Mouse (Mus musculus): Measurements from ENCODE around the gene Faf2. TPM values are rescaled to one million over a fixed set of nuclear protein-coding genes. Genes with fewer than 3 reads are reported as not detected.

Faf2 gene
- total and polyA plus RNA-seq, 2 experiments from 2014 or later = 49.3 to 60.5 TPM

DNA sequence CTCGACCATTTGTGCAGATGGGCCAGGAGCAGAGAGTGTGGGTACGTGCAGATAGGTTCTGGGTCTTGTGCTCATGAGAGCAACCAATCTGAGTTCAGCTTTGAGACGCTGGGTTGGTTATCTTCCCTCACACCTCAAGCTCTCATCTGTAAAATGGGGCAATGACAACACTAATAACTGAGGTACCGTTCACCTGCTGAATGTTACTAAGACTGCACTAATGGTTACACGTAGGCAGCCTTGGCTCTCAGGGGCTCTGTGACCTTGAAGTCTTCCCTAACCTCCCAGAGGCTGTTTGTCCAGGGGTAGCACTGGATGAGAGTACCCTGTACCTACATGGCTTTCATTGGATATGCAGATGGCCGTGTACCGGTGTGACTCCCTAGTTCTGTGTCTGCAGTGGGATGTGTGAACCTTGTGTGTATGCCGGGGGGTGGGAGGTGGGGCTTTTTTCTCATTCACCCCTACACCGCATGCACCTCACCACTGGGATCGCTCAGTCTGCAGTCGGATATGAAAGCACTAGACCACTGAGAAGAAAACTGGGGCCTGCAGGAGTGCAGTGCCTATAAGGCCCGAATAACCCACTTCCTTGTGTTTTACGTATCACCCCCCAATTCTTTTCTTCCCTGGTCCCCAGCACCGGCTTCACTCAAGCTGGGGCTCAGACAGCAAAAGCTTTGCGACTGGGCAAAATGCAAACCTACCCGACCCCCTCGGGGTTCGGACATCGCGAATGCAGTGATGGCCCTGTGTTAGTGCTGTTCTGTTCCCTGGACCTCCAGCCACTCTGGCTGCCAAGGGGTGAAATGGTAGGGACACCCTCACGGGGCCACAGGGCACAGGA lies 71.3 kb downstream of the Faf2 start:
- TF ChIP-seq CTCF (IDR thresholded peaks at IDR 0.05; ENCODE audit: low read depth) = no peak
- Histone ChIP-seq H3K27ac (ENCODE audit: low read depth, low read length) (peak overlapping the region; percentile 92), H3K27me3 (ENCODE audit: insufficient read depth, low read length) (no peaks in the 10 kb centered on the region), H3K36me3 (ENCODE audit: insufficient read depth) (no peaks in the 10 kb centered on the region; the same call in 1 of the 2 replicates), H3K9me3 (ENCODE audit: low read length) (no peaks in the 10 kb centered on the region), H3K4me2 (ENCODE audit: low read depth) (peak overlapping the region; percentile 87), H3K9ac (peak overlapping the region; percentile 84), H3K4me3 (ENCODE audit: low read depth, low read length) (peak overlapping the region; percentile 97), H3K4me1 (ENCODE audit: insufficient read depth) (peaks cover 10% of the 10 kb centered on the region; the same call in 1 of the 2 replicates)
- DNase-seq (peak; percentile 39), ATAC-seq (no peak)
- WGBS = 14% methylated on average over 21 of the region's 21 CpGs

DNA sequence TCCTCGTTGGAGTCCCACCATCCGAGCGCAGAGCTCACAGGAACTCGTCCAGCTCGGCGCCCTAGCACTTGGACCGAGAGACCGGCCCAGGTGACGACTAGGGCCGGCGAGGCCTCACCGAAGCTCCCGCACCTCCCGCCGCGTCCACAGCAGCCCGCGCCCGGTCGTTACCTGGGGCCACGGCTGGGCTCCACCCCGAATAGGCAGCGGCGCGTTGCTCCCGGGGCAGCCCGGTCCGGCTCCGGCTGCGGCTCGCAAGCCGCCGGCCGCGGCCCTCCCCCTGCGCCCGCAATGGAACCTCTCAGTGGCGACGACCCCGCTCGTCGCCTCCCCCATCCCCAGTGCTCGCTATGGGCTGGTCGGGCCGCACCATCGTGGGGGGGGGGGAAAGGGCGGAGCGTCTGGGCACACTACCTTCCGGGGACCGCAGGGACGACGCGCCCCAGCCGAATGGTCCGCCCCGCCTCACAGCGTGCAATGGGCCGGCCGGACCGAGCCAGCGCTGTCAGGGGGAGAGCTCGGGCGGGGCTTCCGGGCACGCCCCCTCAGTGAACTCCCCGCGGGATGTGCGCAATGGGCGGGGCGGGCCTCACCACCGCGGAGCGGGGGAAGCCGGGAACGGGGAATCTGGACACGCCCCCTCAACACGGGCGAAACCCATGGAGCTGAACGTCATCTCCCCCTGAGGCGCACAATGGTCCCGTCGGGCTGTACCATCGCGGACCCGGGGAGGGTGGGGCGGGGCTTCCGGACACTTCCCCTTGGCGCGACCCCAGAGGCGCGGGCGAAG lies 72.2 kb downstream of the Faf2 start, which contains the start of gene Rnf44:
Gene Rnf44 (minus strand): TSS at position 350 of the 790 bp plus-strand sequence.
- Histone ChIP-seq H3K9ac (peak within 1 kb of the TSS; percentile 84), H3K27ac (ENCODE audit: low read depth, low read length) (peak within 1 kb of the TSS; percentile 92), H3K4me1 (ENCODE audit: insufficient read depth) (peaks cover 10% of the 10 kb centered on the region; the same call in 1 of the 2 replicates), H3K27me3 (ENCODE audit: insufficient read depth, low read length) (no peaks in the 10 kb centered on the region), H3K36me3 (ENCODE audit: insufficient read depth) (no peaks in the 10 kb centered on the region; the same call in 1 of the 2 replicates), H3K4me3 (ENCODE audit: low read depth, low read length) (peak within 1 kb of the TSS; percentile 97), H3K4me2 (ENCODE audit: low read depth) (peak within 1 kb of the TSS; percentile 87), H3K9me3 (ENCODE audit: low read length) (no peaks in the 10 kb centered on the region)
- DNase-seq (peak; percentile 100), ATAC-seq (peak; percentile 97)
- WGBS = under 1% methylated on average over 82 of the region's 92 CpGs
- no peak for TF ChIP-seq CTCF (IDR thresholded peaks at IDR 0.05; ENCODE audit: low read depth)

- Histone ChIP-seq H3K4me3 (ENCODE audit: low read depth, low read length) (peak overlapping the region; percentile 97), H3K27me3 (ENCODE audit: insufficient read depth, low read length) (no peaks in the 10 kb centered on the region), H3K9ac (peak overlapping the region; percentile 63), H3K27ac (ENCODE audit: low read depth, low read length) (peak overlapping the region; percentile 91), H3K36me3 (ENCODE audit: insufficient read depth) (no peaks in the 10 kb centered on the region), H3K4me2 (ENCODE audit: low read depth) (peak overlapping the region; percentile 55), H3K9me3 (ENCODE audit: low read length) (no peaks in the 10 kb centered on the region), H3K4me1 (ENCODE audit: insufficient read depth) (peaks cover 10% of the 10 kb centered on the region; the same call in 1 of the 2 replicates)
- TF ChIP-seq CTCF (IDR thresholded peaks at IDR 0.05; ENCODE audit: low read depth) = no peak
- peak; percentile 74 for ATAC-seq
- WGBS = 16% methylated on average over 26 of the region's 26 CpGs
- DNase-seq = no peak
Observed at GRCm38 (mm10) chr13:54694348-54695060, 72.9 kb downstream of the Faf2 start.

- no peak for ATAC-seq
- Histone ChIP-seq H3K27me3 (ENCODE audit: insufficient read depth, low read length) (no peaks in the 10 kb centered on the region), H3K4me3 (ENCODE audit: low read depth, low read length) (no peak overlapping the region), H3K27ac (ENCODE audit: low read depth, low read length) (no peak overlapping the region), H3K4me1 (ENCODE audit: insufficient read depth) (peaks cover 10% of the 10 kb centered on the region; the same call in 1 of the 2 replicates), H3K4me2 (ENCODE audit: low read depth) (no peak overlapping the region), H3K9ac (no peak overlapping the region), H3K9me3 (ENCODE audit: low read length) (no peaks in the 10 kb centered on the region), H3K36me3 (ENCODE audit: insufficient read depth) (no peaks in the 10 kb centered on the region)
- DNase-seq = no peak
- WGBS = 94% methylated on average over 11 of the region's 11 CpGs
- TF ChIP-seq CTCF (IDR thresholded peaks at IDR 0.05; ENCODE audit: low read depth) = no peak
Observed at GRCm38 (mm10) chr13:54695479-54696230, 74.1 kb downstream of the Faf2 start.

- H3K27ac ChIP-seq (ENCODE audit: low read depth, low read length) = no peak within 1 kb of the TSS
- no peaks in the 10 kb centered on the region for H3K4me1 ChIP-seq (ENCODE audit: insufficient read depth)
- TF ChIP-seq CTCF (IDR thresholded peaks at IDR 0.05; ENCODE audit: low read depth) = no peak
- H3K4me2 ChIP-seq (ENCODE audit: low read depth) = no peak within 1 kb of the TSS
- H3K36me3 ChIP-seq (ENCODE audit: insufficient read depth) = no peaks in the 10 kb centered on the region
- DNase-seq = no peak
- no peak within 1 kb of the TSS for H3K9ac ChIP-seq
- H3K9me3 ChIP-seq (ENCODE audit: low read length) = no peaks in the 10 kb centered on the region
- 63% methylated on average over 5 of the region's 5 CpGs for WGBS
- no peaks in the 10 kb centered on the region for H3K27me3 ChIP-seq (ENCODE audit: insufficient read depth, low read length)
- ATAC-seq = no peak
- no peak within 1 kb of the TSS for H3K4me3 ChIP-seq (ENCODE audit: low read depth, low read length)
Observed at GRCm38 (mm10) chr13:54701243-54701642, 79.7 kb downstream of the Faf2 start, which contains the start of gene Cdhr2. Gene Cdhr2 (plus strand): TSS chr13:54701461.

- ATAC-seq = no peak
- no peak overlapping the region for H3K9ac ChIP-seq
Observed at GRCm38 (mm10) chr13:54702507-54702906, 80.9 kb downstream of the Faf2 start.

More at GRCm38 (mm10) chr13:54702507-54702906, 80.9 kb downstream of the Faf2 start:
- 68% methylated on average over 7 of the region's 7 CpGs for WGBS
- no peak for TF ChIP-seq CTCF (IDR thresholded peaks at IDR 0.05; ENCODE audit: low read depth)
- no peaks in the 10 kb centered on the region for H3K4me1 ChIP-seq (ENCODE audit: insufficient read depth)
- H3K27ac ChIP-seq (ENCODE audit: low read depth, low read length) = no peak overlapping the region
- no peaks in the 10 kb centered on the region for H3K36me3 ChIP-seq (ENCODE audit: insufficient read depth)
- no peak overlapping the region for H3K4me2 ChIP-seq (ENCODE audit: low read depth)
- no peak for DNase-seq
- no peaks in the 10 kb centered on the region for H3K27me3 ChIP-seq (ENCODE audit: insufficient read depth, low read length)
- no peaks in the 10 kb centered on the region for H3K9me3 ChIP-seq (ENCODE audit: low read length)
- H3K4me3 ChIP-seq (ENCODE audit: low read depth, low read length) = no peak overlapping the region

Measured in forebrain, postnatal 0 days (tissue).